Mouse (Mus musculus) adrenal gland, adult 18-20 months (tissue): ENCODE data around the gene Clec11a. TPM values are rescaled to one million over a fixed set of nuclear protein-coding genes. Genes with fewer than 3 reads are reported as not detected.
A peak's percentile ranks its signal among the peaks of the same experiment; 100 is the strongest.
"Not testable (repeated sequence)": the region's sequence is repeated elsewhere in the genome, so short reads cannot be mapped to it uniquely, and the experiment has no call there.

Experiments used
- DNase-seq, 2 experiments: peaks; one replicate each; pipeline ENCODE4 v3.0.0; 2021 to 2022; ENCODE audit warnings: low spot score in 2 of 2
- total RNA-seq, 2 experiments: library from RNA; stranded (reverse); gene quantifications; 1 replicate in 1 of 2; 2 replicates in 1 of 2; pipeline ENCODE4 v1.2.3; 2021

The Clec11a gene
- total RNA-seq, 2 experiments from 2014 or later = 3.8 to 4.4 TPM

GRCm38 (mm10) chr7:44332336-44332735 lies 25.6 kb upstream of the Clec11a start:
- DNase-seq = no peak

GRCm38 (mm10) chr7:44326614-44327013 lies 19.9 kb upstream of the Clec11a start:
- no peak for DNase-seq

GRCm38 (mm10) chr7:44322290-44322689 lies 15.6 kb upstream of the Clec11a start:
- DNase-seq = no peak

- DNase-seq = no peak
These were observed 14.2 kb upstream of the Clec11a start for GRCm38 (mm10) chr7:44320886-44321285.

- DNase-seq = no peak
These were observed 11.2 kb upstream of the Clec11a start for GRCm38 (mm10) chr7:44317913-44318312.

- no peak for DNase-seq
These were observed 5.8 kb upstream of the Clec11a start for GRCm38 (mm10) chr7:44312484-44312883.

GRCm38 (mm10) chr7:44311713-44312304 lies 5.1 kb upstream of the Clec11a start:
- DNase-seq = no peak

GRCm38 (mm10) chr7:44310878-44311712 lies 4.4 kb upstream of the Clec11a start:
- peak; percentile 26 to 41 for DNase-seq

- DNase-seq = no peak
These were observed 3.7 kb upstream of the Clec11a start for GRCm38 (mm10) chr7:44310285-44310877.

- DNase-seq = no peak
These were observed 3.0 kb upstream of the Clec11a start, which contains the start of gene Shank1 for GRCm38 (mm10) chr7:44309475-44310284. Gene Shank1 (plus strand): TSS chr7:44310253.

GRCm38 (mm10) chr7:44307261-44308020 lies 739 bp upstream of the Clec11a start:
- no peak for DNase-seq

GRCm38 (mm10) chr7:44305686-44306085 lies 1.0 kb downstream of the Clec11a start:
- DNase-seq = peak in 1 of 2 experiments; percentile 40

GRCm38 (mm10) chr7:44304775-44305641 lies 1.7 kb downstream of the Clec11a start:
- peak; percentile 90 to 93 for DNase-seq

- DNase-seq = no peak
These were observed 2.3 kb downstream of the Clec11a start for GRCm38 (mm10) chr7:44304463-44304774.

- DNase-seq = no peak
These were observed 3.1 kb downstream of the Clec11a start for GRCm38 (mm10) chr7:44303346-44304340.

- DNase-seq = not testable (repeated sequence)
These were observed 9.2 kb downstream of the Clec11a start for GRCm38 (mm10) chr7:44297501-44297900.

GRCm38 (mm10) chr7:44291418-44291817 lies 15.3 kb downstream of the Clec11a start:
- no peak for DNase-seq

- no peak for DNase-seq
These were observed 15.7 kb downstream of the Clec11a start for GRCm38 (mm10) chr7:44290986-44291385.
